Mouse (Mus musculus): ENCODE results near the gene Olfr694.

DNA sequence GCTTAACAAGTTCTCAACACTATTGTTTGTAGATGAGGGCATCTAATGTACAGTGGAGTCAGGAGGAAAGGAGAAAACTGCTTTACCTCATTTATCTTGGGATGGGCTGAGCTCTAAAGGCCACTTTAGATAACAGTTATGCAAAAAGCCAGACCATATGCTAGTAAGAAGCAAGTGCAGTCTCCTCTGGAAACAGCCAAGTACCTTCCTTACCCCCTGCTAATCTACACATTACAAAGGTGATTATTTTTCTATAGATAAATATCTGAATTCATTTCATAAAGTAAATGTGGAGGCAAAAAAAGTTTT, 39.3 kb downstream of the Olfr694 start:
- no peak for TF ChIP-seq FLI1 (IDR thresholded peaks at IDR 0.05; ENCODE audit: low read length)
- TF ChIP-seq GATA1 (IDR thresholded peaks at IDR 0.05; ENCODE audit: borderline replicate concordance, low read length), result no peak

All from megakaryocyte, embryonic 14.5 days (primary cell).